Mouse (Mus musculus): Measurements from ENCODE around the gene Rnh1.

GRCm38 (mm10) chr7:141210606-141211131, 38.0 kb upstream of the Rnh1 start:
- TF ChIP-seq CTCF (IDR thresholded peaks at IDR 0.05; ENCODE audit: extremely low read depth, insufficient read depth, low read length), result no peak
- TF ChIP-seq POLR2A (IDR thresholded peaks at IDR 0.05; ENCODE audit: extremely low read depth, insufficient read depth, low read length), result no peak

Data from cortical plate, adult 2 months (tissue).